Mouse (Mus musculus) embryonic facial prominence, embryonic 15.5 days (tissue): ENCODE measurements at regions not wholly inside any gene's neighbourhood (a gene's known extent, or its start where the extent isn't known, plus 50 kb on each side); places are given as distances from the start of the nearest gene placed in this dataset.

Experiments
- ATAC-seq: fragments of 200-750 bp; cut with Nextera tagmentation; 2 replicates; pipeline ENCODE4 v1.8.0; 2017; ENCODE audit warnings: low read depth, moderate TSS enrichment; ENCODE audit not compliant: insufficient number of reproducible peaks, low FRiP score, low TSS enrichment
- H3K27ac ChIP-seq: fragments of 300-500 bp; sonication (generic); replicated peaks from 2 replicates; pipeline ENCODE4 v1.5.1; 2015; ENCODE audit warnings: mild to moderate bottlenecking, inconsistent platforms
- H3K27me3 ChIP-seq: fragments of 300-500 bp; sonication (generic); 2 replicates; pipeline ENCODE4 v1.6.1; 2015; ENCODE audit warnings: inconsistent platforms
- H3K36me3 ChIP-seq: fragments of 300-500 bp; sonication (generic); 2 replicates; pipeline ENCODE4 v1.6.1; 2015; ENCODE audit warnings: mild to moderate bottlenecking, inconsistent platforms
- H3K4me1 ChIP-seq: fragments of 300-500 bp; sonication (generic); 2 replicates; pipeline ENCODE4 v1.6.1; 2015; ENCODE audit warnings: inconsistent platforms
- H3K4me2 ChIP-seq: fragments of 300-500 bp; sonication (generic); replicated peaks from 2 replicates; pipeline ENCODE4 v1.6.1; 2015; ENCODE audit warnings: mild to moderate bottlenecking, inconsistent platforms
- H3K4me3 ChIP-seq: fragments of 300-500 bp; sonication (generic); replicated peaks from 2 replicates; pipeline ENCODE4 v1.5.1; 2015; ENCODE audit warnings: mild to moderate bottlenecking, inconsistent platforms
- H3K9ac ChIP-seq: fragments of 300-500 bp; sonication (generic); 2 replicates; pipeline ENCODE4 v1.6.1; 2015; ENCODE audit warnings: inconsistent platforms
- H3K9me3 ChIP-seq: fragments of 300-500 bp; sonication (generic); replicated peaks from 2 replicates; pipeline ENCODE4 v1.6.1; 2016; ENCODE audit warnings: inconsistent platforms
- WGBS: fragments of 180-500 bp; shearing (Covaris S2); methylation state at CpG from one replicate; pipeline ENCODE4 v1.1.7; 2015; 5-methylcytosine and 5-hydroxymethylcytosine counted together

DNA sequence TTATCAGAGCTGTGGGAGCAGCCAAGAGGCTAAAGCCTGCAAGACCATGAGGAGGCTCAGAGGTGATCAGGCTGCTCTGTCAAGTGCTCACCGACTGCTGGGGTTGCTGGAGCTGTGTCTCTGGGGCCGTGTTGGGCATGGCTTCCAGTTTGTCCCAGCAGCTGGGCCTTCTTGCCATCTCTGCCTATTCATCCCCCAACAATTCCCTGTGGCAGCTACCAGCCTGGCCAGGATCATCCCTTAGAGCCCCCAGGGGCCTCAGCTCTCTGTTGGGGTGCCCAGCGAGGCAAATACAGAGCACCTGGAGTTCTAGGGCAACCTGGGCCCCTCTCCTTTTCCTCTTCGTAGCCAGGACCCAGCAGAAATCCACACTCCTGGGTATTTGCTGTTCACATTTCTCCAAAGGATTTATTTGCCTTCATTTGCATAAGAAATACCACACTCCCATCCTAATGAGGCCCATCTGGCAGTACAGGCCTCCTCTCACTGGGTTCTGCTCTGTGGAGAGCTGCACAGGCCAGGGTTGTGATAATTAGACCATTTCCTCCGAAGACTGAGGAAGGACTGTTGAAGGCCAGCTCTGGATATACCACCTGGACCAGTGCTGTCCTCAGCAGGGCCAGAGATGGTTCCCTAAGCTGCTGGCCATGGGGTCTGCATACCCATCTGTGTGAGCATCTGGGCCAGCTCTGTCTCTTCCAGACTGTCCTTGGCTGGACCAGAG lies 61.6 kb upstream of the Rufy1 start:
- peaks cover 11% of the 10 kb centered on the region; the same call in 1 of the 2 replicates for H3K4me1 ChIP-seq

DNA sequence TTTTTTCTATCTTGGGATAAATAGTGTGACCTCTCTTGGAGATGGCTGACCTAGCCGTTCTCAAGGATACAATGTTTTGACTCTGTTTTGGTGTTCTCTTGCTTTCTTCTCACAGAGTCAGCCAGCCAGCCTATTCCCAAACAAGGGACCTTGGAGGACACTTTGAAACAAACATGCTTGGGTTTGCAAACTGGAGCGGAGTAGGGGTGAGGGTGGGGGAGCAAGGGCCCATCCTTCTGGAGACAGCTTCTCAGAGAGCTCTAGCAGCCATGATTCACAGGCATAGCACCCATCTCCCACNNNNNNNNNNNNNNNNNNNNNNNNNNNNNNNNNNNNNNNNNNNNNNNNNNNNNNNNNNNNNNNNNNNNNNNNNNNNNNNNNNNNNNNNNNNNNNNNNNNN lies 52.9 kb upstream of the Rufy1 start:
- H3K4me1 ChIP-seq, result peaks cover 16% of the 10 kb centered on the region
- no peak overlapping the region for H3K4me2 ChIP-seq
- WGBS, result 91% methylated on average over 2 of the region's 2 CpGs
- no peak overlapping the region for H3K9ac ChIP-seq
- no peaks in the 10 kb centered on the region for H3K27me3 ChIP-seq
- H3K9me3 ChIP-seq, result no peaks in the 10 kb centered on the region
- no peak overlapping the region for H3K4me3 ChIP-seq
- ATAC-seq, result no peak
- H3K36me3 ChIP-seq, result no peaks in the 10 kb centered on the region
- no peak overlapping the region for H3K27ac ChIP-seq

More for the DNA sequence above, 61.6 kb upstream of the Rufy1 start:
- Histone ChIP-seq H3K4me3 (no peak overlapping the region), H3K9me3 (no peaks in the 10 kb centered on the region), H3K27me3 (no peaks in the 10 kb centered on the region), H3K4me2 (no peak overlapping the region), H3K9ac (no peak overlapping the region), H3K27ac (peak overlapping the region; percentile 25; the same call in 1 of the 2 replicates), H3K36me3 (no peaks in the 10 kb centered on the region)
- ATAC-seq, result peak; percentile 43; the same call in 1 of the 2 replicates
- WGBS, result 38% methylated on average over 5 of the region's 5 CpGs

DNA sequence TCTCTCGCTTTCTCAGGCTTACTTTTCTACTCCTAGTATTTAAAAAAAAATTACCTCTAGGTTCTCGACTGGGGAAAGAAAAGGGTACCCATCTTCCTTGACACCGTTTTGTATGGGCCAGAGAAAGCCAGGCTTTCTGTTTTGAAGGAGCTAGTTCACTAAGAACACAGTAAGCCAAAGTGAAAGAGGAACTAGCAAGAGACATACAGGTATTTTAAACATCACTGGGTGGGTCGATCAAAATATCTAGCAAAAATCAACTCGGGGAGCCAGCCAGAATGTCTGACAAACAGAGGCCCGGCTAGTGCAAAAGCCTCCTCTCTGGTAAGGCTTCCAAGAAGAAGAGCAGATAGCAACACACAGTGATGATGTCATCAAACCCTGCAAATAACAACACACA lies 52.2 kb upstream of the Rufy1 start:
- no peak overlapping the region for H3K27ac ChIP-seq
- no peak overlapping the region for H3K4me2 ChIP-seq
- no peaks in the 10 kb centered on the region for H3K27me3 ChIP-seq
- H3K4me3 ChIP-seq, result no peak overlapping the region
- no peaks in the 10 kb centered on the region for H3K36me3 ChIP-seq
- WGBS, result 78% methylated on average over 6 of the region's 6 CpGs
- H3K4me1 ChIP-seq, result peaks cover 16% of the 10 kb centered on the region
- H3K9me3 ChIP-seq, result no peaks in the 10 kb centered on the region
- ATAC-seq, result no peak
- no peak overlapping the region for H3K9ac ChIP-seq

DNA sequence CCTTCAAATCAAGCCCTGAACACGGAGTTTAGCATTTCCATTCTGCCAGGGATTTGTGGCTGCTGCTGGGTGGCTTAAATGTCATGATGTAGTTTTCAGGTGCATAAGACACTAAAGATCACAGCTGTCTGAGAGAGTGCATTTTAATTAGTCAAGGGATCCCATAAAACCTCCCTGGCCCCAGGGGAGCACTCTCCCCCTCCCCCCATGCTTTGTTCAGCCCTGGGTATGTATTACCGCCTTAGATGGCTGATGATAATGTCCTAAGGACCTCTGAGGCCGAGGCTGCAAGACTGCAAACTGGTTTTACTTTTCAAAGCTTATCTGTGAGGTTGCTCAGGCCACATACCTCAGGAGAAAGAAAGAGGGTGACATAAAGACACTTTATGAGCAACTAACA lies 51.7 kb upstream of the Rufy1 start:
- Histone ChIP-seq H3K9ac (no peak overlapping the region), H3K4me1 (peaks cover 12% of the 10 kb centered on the region), H3K36me3 (no peaks in the 10 kb centered on the region), H3K27me3 (no peaks in the 10 kb centered on the region), H3K4me3 (no peak overlapping the region), H3K27ac (no peak overlapping the region), H3K9me3 (no peaks in the 10 kb centered on the region), H3K4me2 (no peak overlapping the region)
- WGBS, result 32% methylated on average over 3 of the region's 3 CpGs
- ATAC-seq, result no peak; the same call in 1 of the 2 replicates
